14 mouse cellular contexts compared by ENCODE assay signal in genomic region chr13:33937587-33937986, GRCm38 (mm10). TPM values are rescaled to one million over a fixed set of nuclear protein-coding genes. Genes with fewer than 3 reads are reported as not detected.
"Had no signal": no experiment of that assay in that cellular context is flagged by ENCODE, and none has a peak within 500 bp of the region (broad histone marks: within the 10 kb centered on the region; RNA-seq: fewer than 3 reads in every experiment).

No protein-coding gene starts in this region.

RNA-seq across cellular contexts. Expression of gene Serpinb6c, which starts 32.1 kb away (rescaled TPM):
- total RNA-seq: heart, postnatal 25 days; heart, postnatal 36 days; hematopoietic stem cell, adult 5-6 weeks; hindbrain, postnatal 0 days had no signal
- polyA plus RNA-seq: heart, embryonic 10.5 days; heart, embryonic 11.5 days; heart, embryonic 12.5 days; heart, embryonic 14.5 days; hindbrain, embryonic 10.5 days; hindbrain, embryonic 11.5 days; inflammation-experienced regulatory T-cells, adult 6 months; intestine, embryonic 15.5 days; kidney, embryonic 14.5 days; large intestine, adult 2 months had no signal
